Mouse (Mus musculus): ENCODE measurements at regions not wholly inside any gene's neighbourhood (a gene's known extent, or its start where the extent isn't known, plus 50 kb on each side); places are given as distances from the start of the nearest gene placed in this dataset.

DNA sequence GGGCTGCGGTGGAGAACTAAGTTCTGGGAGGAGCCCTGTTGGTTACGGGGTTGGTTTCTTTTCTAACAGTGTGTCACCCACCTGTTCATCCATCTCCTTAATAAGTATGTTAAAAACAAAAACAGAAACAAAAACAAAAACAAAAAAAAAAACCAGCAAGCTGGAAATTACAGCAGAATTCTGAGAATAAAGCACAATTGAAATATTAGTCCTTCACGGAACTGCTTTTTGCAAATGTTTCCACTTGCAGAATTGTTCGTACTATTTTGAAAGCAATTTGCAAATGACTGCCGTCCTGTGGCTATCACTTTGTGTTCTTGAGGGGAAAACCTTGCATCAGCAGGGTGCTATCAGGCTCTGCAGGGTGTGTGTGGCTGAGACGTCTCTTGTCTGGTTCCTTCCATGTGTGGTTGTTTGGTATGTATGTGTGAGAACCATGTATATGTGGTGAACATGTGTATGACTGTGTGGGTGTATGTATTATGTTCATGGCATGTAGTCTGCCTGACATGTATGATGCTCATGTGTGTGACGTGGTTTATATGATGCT lies 53.3 kb upstream of the Mphosph6 start:
- no peak for TF ChIP-seq POLR2A (IDR thresholded peaks at IDR 0.05; ENCODE audit: insufficient read depth, low read depth, low read length)
- TF ChIP-seq CTCF (IDR thresholded peaks at IDR 0.05) = no peak
- no peak for TF ChIP-seq EP300 (IDR thresholded peaks at IDR 0.05; ENCODE audit: insufficient read depth, low read depth, low read length)

All from heart, adult 2 months (tissue).